Mouse (Mus musculus): ENCODE measurements at regions not wholly inside any gene's neighbourhood (a gene's known extent, or its start where the extent isn't known, plus 50 kb on each side); places are given as distances from the start of the nearest gene placed in this dataset.

GRCm38 (mm10) chr7:73147251-73147650, 228.1 kb upstream of the Rgma start:
- H3K36me3 ChIP-seq (ENCODE audit: control insufficient read depth in 1 of 2, insufficient read depth in 2 of 2, low read length in 2 of 2): no peaks in the 10 kb centered on the region
- no peaks in the 10 kb centered on the region for H3K9me3 ChIP-seq (replicated peaks; ENCODE audit: insufficient read depth, low read length)
- H3K4me3 ChIP-seq (ENCODE audit: control insufficient read depth in 1 of 2, insufficient read depth in 1 of 2, low read depth in 2 of 2, low read length in 2 of 2): no peak overlapping the region
- no peak for DNase-seq (ENCODE audit: low read depth, low spot score)
- TF ChIP-seq CHD1 (IDR thresholded peaks at IDR 0.05; ENCODE audit: low read depth, low read length): no peak
- TF ChIP-seq NRF1 (IDR thresholded peaks at IDR 0.05; ENCODE audit: insufficient read depth, low read depth, low read length, poor library complexity, severe bottlenecking): no peak
- TF ChIP-seq E2F4 (IDR thresholded peaks at IDR 0.05; ENCODE audit: borderline replicate concordance, low read depth, low read length): no peak
- no peak for TF ChIP-seq GATA1 (IDR thresholded peaks at IDR 0.05; ENCODE audit: low read depth, low read length)
- TF ChIP-seq MXI1 (IDR thresholded peaks at IDR 0.05; ENCODE audit: low read depth, low read length): no peak
- no peak for TF ChIP-seq MAFK (IDR thresholded peaks at IDR 0.05; ENCODE audit: borderline replicate concordance, low read depth, low read length)
- TF ChIP-seq USF1 (IDR thresholded peaks at IDR 0.05; ENCODE audit: low read depth, low read length): no peak
- TF ChIP-seq JUND (IDR thresholded peaks at IDR 0.05; ENCODE audit: low read depth, low read length): no peak
- TF ChIP-seq ZNF384 (IDR thresholded peaks at IDR 0.05; ENCODE audit: low read depth, low read length): no peak
- no peak for TF ChIP-seq KAT2A (conservative IDR thresholded peaks at IDR 0.05; ENCODE audit: low read depth, low read length)
- no peak for TF ChIP-seq MYB (IDR thresholded peaks at IDR 0.05; ENCODE audit: low read depth, low read length)
- TF ChIP-seq ZMIZ1 (IDR thresholded peaks at IDR 0.05; ENCODE audit: low read depth, low read length): no peak
- no peak for TF ChIP-seq GABPA (IDR thresholded peaks at IDR 0.05; ENCODE audit: low read depth, low read length)
- no peak for TF ChIP-seq NELFE (IDR thresholded peaks at IDR 0.05; ENCODE audit: low read depth, low read length)
- no peak overlapping the region for H3K27ac ChIP-seq (ENCODE audit: control insufficient read depth, low read depth, low read length)
- H3K79me2 ChIP-seq (ENCODE audit: control insufficient read depth, insufficient read depth, low read length, poor library complexity): no peaks in the 10 kb centered on the region
- no peaks in the 10 kb centered on the region for H3K27me3 ChIP-seq (ENCODE audit: control insufficient read depth in 1 of 2, insufficient read depth in 2 of 2, low read length in 2 of 2)
- H3K4me1 ChIP-seq (ENCODE audit: control insufficient read depth in 1 of 2, insufficient read depth in 2 of 2, low read length in 2 of 2): no peaks in the 10 kb centered on the region
- no peak overlapping the region for H3K9ac ChIP-seq (ENCODE audit: control insufficient read depth, low read depth, low read length, poor library complexity, severe bottlenecking)

- Histone ChIP-seq H3K27ac (ENCODE audit: control insufficient read depth, low read depth, low read length) (no peak overlapping the region), H3K27me3 (ENCODE audit: control insufficient read depth in 1 of 2, insufficient read depth in 2 of 2, low read length in 2 of 2) (no peaks in the 10 kb centered on the region), H3K79me2 (ENCODE audit: control insufficient read depth, insufficient read depth, low read length, poor library complexity) (no peaks in the 10 kb centered on the region), H3K4me3 (ENCODE audit: control insufficient read depth in 1 of 2, insufficient read depth in 1 of 2, low read depth in 2 of 2, low read length in 2 of 2) (no peak overlapping the region), H3K36me3 (ENCODE audit: control insufficient read depth in 1 of 2, insufficient read depth in 2 of 2, low read length in 2 of 2) (no peaks in the 10 kb centered on the region), H3K9ac (ENCODE audit: control insufficient read depth, low read depth, low read length, poor library complexity, severe bottlenecking) (no peak overlapping the region), H3K4me1 (ENCODE audit: control insufficient read depth in 1 of 2, insufficient read depth in 2 of 2, low read length in 2 of 2) (no peaks in the 10 kb centered on the region), H3K9me3 (replicated peaks; ENCODE audit: insufficient read depth, low read length) (no peaks in the 10 kb centered on the region)
- no peak for DNase-seq (ENCODE audit: low read depth, low spot score)
- no peak for TF ChIP-seq NELFE (IDR thresholded peaks at IDR 0.05; ENCODE audit: low read depth, low read length)
- no peak for TF ChIP-seq TAL1 (IDR thresholded peaks at IDR 0.05; ENCODE audit: low read length)
- TF ChIP-seq MAZ (IDR thresholded peaks at IDR 0.05; ENCODE audit: low read depth, low read length): no peak
- TF ChIP-seq TCF12 (IDR thresholded peaks at IDR 0.05; ENCODE audit: low read depth, low read length): no peak
- TF ChIP-seq ELF1 (IDR thresholded peaks at IDR 0.05; ENCODE audit: low read depth, low read length): no peak
- no peak for TF ChIP-seq MYB (IDR thresholded peaks at IDR 0.05; ENCODE audit: low read depth, low read length)
- TF ChIP-seq RCOR1 (IDR thresholded peaks at IDR 0.05; ENCODE audit: low read depth, low read length): no peak
- no peak for TF ChIP-seq MAX (IDR thresholded peaks at IDR 0.05; ENCODE audit: low read length)
- TF ChIP-seq EP300 (IDR thresholded peaks at IDR 0.05; ENCODE audit: low read depth in 1 of 2, low read length in 2 of 2): no peak
- no peak for TF ChIP-seq MEF2A (IDR thresholded peaks at IDR 0.05; ENCODE audit: extremely low read depth, insufficient replicate concordance, low read depth, low read length, poor library complexity, severe bottlenecking)
- no peak for TF ChIP-seq ZKSCAN1 (IDR thresholded peaks at IDR 0.05; ENCODE audit: low read depth, low read length)
- TF ChIP-seq CHD2 (IDR thresholded peaks at IDR 0.05; ENCODE audit: low read length): no peak
- no peak for TF ChIP-seq USF2 (IDR thresholded peaks at IDR 0.05; ENCODE audit: borderline replicate concordance in 1 of 2, insufficient read depth in 1 of 2, low read depth in 1 of 2, low read length in 2 of 2)
- TF ChIP-seq MAFK (IDR thresholded peaks at IDR 0.05; ENCODE audit: borderline replicate concordance, low read depth, low read length): no peak
- TF ChIP-seq POLR2A (IDR thresholded peaks at IDR 0.05; ENCODE audit: control insufficient read depth in 1 of 2, insufficient read depth in 1 of 2, low read depth in 1 of 2, low read length in 2 of 2, poor library complexity in 1 of 2): no peak
- no peak for TF ChIP-seq UBTF (IDR thresholded peaks at IDR 0.05; ENCODE audit: borderline replicate concordance, insufficient read depth, low read depth, low read length)
- TF ChIP-seq HCFC1 (IDR thresholded peaks at IDR 0.05; ENCODE audit: low read depth, low read length): no peak
- no peak for TF ChIP-seq POLR2AphosphoS5 (IDR thresholded peaks at IDR 0.05; ENCODE audit: borderline replicate concordance, low read depth, low read length)
- TF ChIP-seq NRF1 (IDR thresholded peaks at IDR 0.05; ENCODE audit: insufficient read depth, low read depth, low read length, poor library complexity, severe bottlenecking): no peak
- TF ChIP-seq BHLHE40 (IDR thresholded peaks at IDR 0.05; ENCODE audit: borderline replicate concordance, low read depth, low read length): no peak
Measured at GRCm38 (mm10) chr7:73150436-73150835, 224.9 kb upstream of the Rgma start.

All from MEL (cell line).